Mouse (Mus musculus): ENCODE data around the gene Nek4. TPM values are rescaled to one million over a fixed set of nuclear protein-coding genes. Genes with fewer than 3 reads are reported as not detected.
A peak's percentile ranks its signal among the peaks of the same experiment; 100 is the strongest.

The Nek4 gene
- polyA plus RNA-seq, 1 experiment from 2014 or later = 19.6 TPM

DNA sequence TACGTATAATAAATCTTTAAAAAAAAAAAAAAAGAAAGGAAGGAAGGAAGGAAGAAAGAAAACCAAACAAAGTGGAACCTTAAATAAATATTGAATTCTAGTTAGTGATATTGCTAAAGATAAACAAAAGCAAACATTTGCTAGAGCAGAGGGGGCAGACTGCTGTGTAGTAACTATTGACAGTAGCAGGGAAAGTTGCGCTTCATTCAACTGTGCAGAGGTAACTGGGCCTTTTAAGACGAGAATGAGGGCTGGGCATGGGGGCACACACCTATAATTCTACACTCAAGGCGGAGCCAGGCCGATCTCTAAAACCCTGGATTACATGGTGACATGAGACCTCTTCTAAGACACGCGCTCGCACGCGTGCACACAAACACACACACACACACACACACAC lies 1.2 kb upstream of the Nek4 start:
- no peak overlapping the region for H3K4me3 ChIP-seq (replicated peaks; ENCODE audit: low read length)
- no peaks in the 10 kb centered on the region for H3K9me3 ChIP-seq (ENCODE audit: control insufficient read depth, low read length)
- H3K27me3 ChIP-seq (replicated peaks; ENCODE audit: control insufficient read depth, insufficient read depth, low read length) = no peaks in the 10 kb centered on the region
- H3K27ac ChIP-seq (ENCODE audit: low read length) = no peak overlapping the region
- no peak overlapping the region for H3K4me2 ChIP-seq (ENCODE audit: low read length)
- ATAC-seq = no peak
- H3K9ac ChIP-seq (replicated peaks; ENCODE audit: low read depth, low read length) = no peak overlapping the region
- WGBS = 96% methylated on average over 10 of the region's 10 CpGs
- H3K4me1 ChIP-seq (replicated peaks; ENCODE audit: control insufficient read depth, insufficient read depth, low read length) = peaks cover 10% of the 10 kb centered on the region
- no peaks in the 10 kb centered on the region for H3K36me3 ChIP-seq (ENCODE audit: control insufficient read depth, insufficient read depth)

DNA sequence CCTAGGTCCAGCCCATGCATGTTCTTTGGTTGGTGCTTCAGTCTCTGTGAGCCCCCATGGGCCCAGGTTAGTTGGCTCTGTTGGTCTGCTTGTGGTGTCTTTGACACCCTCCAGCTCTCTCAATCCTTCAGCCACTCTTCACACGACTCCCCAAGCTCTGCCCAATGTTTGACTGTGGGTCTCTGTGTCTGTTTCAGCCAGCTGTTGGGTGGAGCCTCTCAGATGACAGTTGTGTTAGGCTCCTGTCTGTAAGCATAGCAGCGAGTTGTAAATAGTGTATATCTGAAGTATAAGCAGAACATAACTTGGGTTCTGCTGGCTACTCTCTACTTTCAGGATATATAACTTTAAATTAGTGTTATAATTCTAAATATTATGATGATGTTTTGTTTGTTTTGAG lies 7.3 kb downstream of the Nek4 start:
- ATAC-seq = no peak
- H3K9ac ChIP-seq (replicated peaks; ENCODE audit: low read depth, low read length) = no peak overlapping the region
- no peak overlapping the region for H3K4me3 ChIP-seq (replicated peaks; ENCODE audit: low read length)
- no peak overlapping the region for H3K27ac ChIP-seq (ENCODE audit: low read length)
- no peaks in the 10 kb centered on the region for H3K9me3 ChIP-seq (ENCODE audit: control insufficient read depth, low read length)
- no peaks in the 10 kb centered on the region for H3K27me3 ChIP-seq (replicated peaks; ENCODE audit: control insufficient read depth, insufficient read depth, low read length)
- WGBS = 84% methylated on average over 2 of the region's 2 CpGs
- H3K36me3 ChIP-seq (ENCODE audit: control insufficient read depth, insufficient read depth) = peaks cover 2% of the 10 kb centered on the region; the same call in 1 of the 2 replicates
- no peak overlapping the region for H3K4me2 ChIP-seq (ENCODE audit: low read length)
- H3K4me1 ChIP-seq (replicated peaks; ENCODE audit: control insufficient read depth, insufficient read depth, low read length) = no peaks in the 10 kb centered on the region

DNA sequence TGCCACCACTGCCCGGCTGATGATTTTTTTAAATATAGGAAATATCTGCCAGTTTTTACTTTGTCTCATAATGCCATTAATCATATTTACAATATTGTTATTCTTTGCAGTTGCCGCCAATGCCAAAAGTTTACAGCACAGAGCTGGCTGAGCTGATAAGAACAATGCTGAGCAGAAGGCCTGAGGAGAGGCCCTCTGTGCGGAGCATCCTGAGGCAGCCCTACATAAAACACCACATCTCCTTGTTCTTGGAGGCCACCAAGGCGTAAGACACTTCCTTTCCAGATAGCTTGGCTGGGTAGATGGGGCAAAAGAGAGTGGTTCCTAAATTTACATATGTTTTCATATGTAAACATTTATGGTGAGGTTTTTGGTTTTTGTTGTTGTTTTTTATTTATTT lies 7.9 kb downstream of the Nek4 start:
- no peak overlapping the region for H3K9ac ChIP-seq (replicated peaks; ENCODE audit: low read depth, low read length)
- H3K36me3 ChIP-seq (ENCODE audit: control insufficient read depth, insufficient read depth) = peaks cover 2% of the 10 kb centered on the region; the same call in 1 of the 2 replicates
- WGBS = 94% methylated on average over 4 of the region's 4 CpGs
- no peaks in the 10 kb centered on the region for H3K9me3 ChIP-seq (ENCODE audit: control insufficient read depth, low read length)
- no peak overlapping the region for H3K27ac ChIP-seq (ENCODE audit: low read length)
- no peak overlapping the region for H3K4me2 ChIP-seq (ENCODE audit: low read length)
- ATAC-seq = no peak
- no peaks in the 10 kb centered on the region for H3K27me3 ChIP-seq (replicated peaks; ENCODE audit: control insufficient read depth, insufficient read depth, low read length)
- no peak overlapping the region for H3K4me3 ChIP-seq (replicated peaks; ENCODE audit: low read length)
- H3K4me1 ChIP-seq (replicated peaks; ENCODE audit: control insufficient read depth, insufficient read depth, low read length) = no peaks in the 10 kb centered on the region

DNA sequence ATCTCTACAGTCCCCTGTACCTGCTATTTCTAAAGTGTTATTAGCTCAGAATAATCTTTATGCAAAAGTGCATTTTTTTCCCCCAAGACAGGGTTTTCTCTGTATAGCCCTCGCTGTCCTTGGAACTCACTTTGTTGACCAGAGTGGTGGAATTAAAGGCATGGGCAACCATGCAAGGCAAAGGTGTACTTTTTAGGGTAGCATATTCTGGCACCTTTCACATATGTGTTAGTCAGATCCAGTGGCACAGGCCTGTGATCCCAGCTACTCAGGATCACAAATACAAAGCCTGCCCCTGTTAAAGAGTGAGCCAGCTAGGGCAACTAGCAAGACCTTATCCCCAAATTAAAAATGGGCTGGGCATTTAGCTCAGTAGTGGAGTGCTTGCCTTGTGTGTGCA lies 9.2 kb downstream of the Nek4 start:
- no peaks in the 10 kb centered on the region for H3K27me3 ChIP-seq (replicated peaks; ENCODE audit: control insufficient read depth, insufficient read depth, low read length)
- peaks cover 2% of the 10 kb centered on the region; the same call in 1 of the 2 replicates for H3K36me3 ChIP-seq (ENCODE audit: control insufficient read depth, insufficient read depth)
- 97% methylated on average over 1 of the region's 1 CpGs for WGBS
- no peak overlapping the region for H3K27ac ChIP-seq (ENCODE audit: low read length)
- no peak overlapping the region for H3K4me3 ChIP-seq (replicated peaks; ENCODE audit: low read length)
- ATAC-seq = no peak
- H3K4me2 ChIP-seq (ENCODE audit: low read length) = no peak overlapping the region
- no peaks in the 10 kb centered on the region for H3K9me3 ChIP-seq (ENCODE audit: control insufficient read depth, low read length)
- H3K4me1 ChIP-seq (replicated peaks; ENCODE audit: control insufficient read depth, insufficient read depth, low read length) = no peaks in the 10 kb centered on the region
- no peak overlapping the region for H3K9ac ChIP-seq (replicated peaks; ENCODE audit: low read depth, low read length)

DNA sequence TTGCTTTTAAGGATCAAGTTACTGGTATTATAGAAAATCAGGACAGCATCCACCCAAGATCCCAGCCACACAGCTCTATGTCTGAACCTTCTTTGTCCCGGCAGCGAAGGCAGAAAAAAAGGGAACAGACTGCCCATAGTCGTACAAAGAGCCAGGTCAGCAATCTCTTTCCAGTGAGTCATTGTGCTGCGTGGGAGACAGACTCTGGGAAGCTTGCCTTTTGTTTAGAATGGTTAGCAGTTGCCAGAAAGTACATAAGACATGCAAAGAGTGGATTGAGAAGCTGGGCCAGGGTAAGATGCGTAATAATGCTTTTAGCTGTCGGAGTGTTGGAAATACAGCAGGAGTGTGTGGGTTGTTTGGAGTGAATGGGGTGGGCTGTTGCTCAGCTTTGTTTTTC lies 23.0 kb downstream of the Nek4 start:
- Histone ChIP-seq H3K36me3 (ENCODE audit: control insufficient read depth, insufficient read depth) (peaks cover 9% of the 10 kb centered on the region; the same call in 1 of the 2 replicates), H3K4me1 (replicated peaks; ENCODE audit: control insufficient read depth, insufficient read depth, low read length) (no peaks in the 10 kb centered on the region), H3K4me3 (replicated peaks; ENCODE audit: low read length) (no peak overlapping the region), H3K4me2 (ENCODE audit: low read length) (no peak overlapping the region), H3K9ac (replicated peaks; ENCODE audit: low read depth, low read length) (no peak overlapping the region), H3K27ac (ENCODE audit: low read length) (peak overlapping the region; percentile 23; the same call in 1 of the 2 replicates), H3K9me3 (ENCODE audit: control insufficient read depth, low read length) (no peaks in the 10 kb centered on the region), H3K27me3 (replicated peaks; ENCODE audit: control insufficient read depth, insufficient read depth, low read length) (no peaks in the 10 kb centered on the region)
- 32% methylated on average over 6 of the region's 6 CpGs for WGBS
- ATAC-seq = no peak

DNA sequence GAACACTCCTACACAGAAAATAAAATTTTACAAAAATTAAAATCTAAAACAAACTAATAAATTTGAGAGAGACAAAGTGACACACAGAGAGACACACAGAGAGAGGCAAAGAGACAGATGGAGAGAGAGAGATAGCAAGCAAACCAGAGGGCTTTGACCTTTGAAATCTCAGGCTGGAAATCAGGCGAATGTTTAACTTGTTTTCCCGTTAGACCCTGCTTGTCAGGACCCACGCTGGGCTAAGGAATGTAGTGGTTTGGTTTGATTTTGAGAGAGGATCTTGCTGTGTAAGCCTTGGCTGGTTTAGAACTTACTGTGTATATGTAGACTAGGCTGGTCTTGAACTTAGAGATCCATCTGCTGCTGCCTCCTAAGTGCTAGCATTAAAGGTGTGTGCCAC lies 25.0 kb downstream of the Nek4 start:
- H3K27me3 ChIP-seq (replicated peaks; ENCODE audit: control insufficient read depth, insufficient read depth, low read length) = no peaks in the 10 kb centered on the region
- H3K27ac ChIP-seq (ENCODE audit: low read length) = no peak overlapping the region
- H3K9ac ChIP-seq (replicated peaks; ENCODE audit: low read depth, low read length) = no peak overlapping the region
- no peak for ATAC-seq
- H3K4me3 ChIP-seq (replicated peaks; ENCODE audit: low read length) = no peak overlapping the region
- H3K4me1 ChIP-seq (replicated peaks; ENCODE audit: control insufficient read depth, insufficient read depth, low read length) = no peaks in the 10 kb centered on the region
- WGBS = 90% methylated on average over 3 of the region's 3 CpGs
- H3K9me3 ChIP-seq (ENCODE audit: control insufficient read depth, low read length) = no peaks in the 10 kb centered on the region
- H3K36me3 ChIP-seq (ENCODE audit: control insufficient read depth, insufficient read depth) = peaks cover 5% of the 10 kb centered on the region; the same call in 1 of the 2 replicates
- H3K4me2 ChIP-seq (ENCODE audit: low read length) = no peak overlapping the region

DNA sequence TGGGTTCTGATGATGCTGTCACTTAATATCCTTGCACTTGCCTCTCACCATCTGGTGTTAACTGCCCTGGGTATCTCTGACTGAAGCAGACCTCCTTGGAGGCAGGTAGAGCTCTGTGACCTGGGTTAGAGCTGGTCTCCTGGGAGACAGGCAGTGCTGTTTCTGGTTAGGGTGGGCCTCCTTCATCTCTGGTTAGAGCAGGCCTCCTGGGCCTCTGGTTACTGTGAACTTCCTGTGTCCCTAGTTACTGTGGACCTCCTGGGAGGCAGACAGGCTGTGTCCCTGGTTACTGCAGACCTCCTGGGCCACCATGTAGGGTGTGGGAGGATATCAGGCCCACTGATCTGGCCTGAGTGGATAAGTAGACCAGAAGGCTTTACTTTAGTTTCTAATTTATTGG lies 45.2 kb downstream of the Nek4 start:
- Histone ChIP-seq H3K27me3 (replicated peaks; ENCODE audit: control insufficient read depth, insufficient read depth, low read length) (no peaks in the 10 kb centered on the region), H3K4me3 (replicated peaks; ENCODE audit: low read length) (no peak overlapping the region), H3K9ac (replicated peaks; ENCODE audit: low read depth, low read length) (no peak overlapping the region), H3K9me3 (ENCODE audit: control insufficient read depth, low read length) (no peaks in the 10 kb centered on the region), H3K27ac (ENCODE audit: low read length) (no peak overlapping the region), H3K36me3 (ENCODE audit: control insufficient read depth, insufficient read depth) (no peaks in the 10 kb centered on the region), H3K4me1 (replicated peaks; ENCODE audit: control insufficient read depth, insufficient read depth, low read length) (peaks cover 8% of the 10 kb centered on the region), H3K4me2 (ENCODE audit: low read length) (no peak overlapping the region)
- no peak for ATAC-seq

DNA sequence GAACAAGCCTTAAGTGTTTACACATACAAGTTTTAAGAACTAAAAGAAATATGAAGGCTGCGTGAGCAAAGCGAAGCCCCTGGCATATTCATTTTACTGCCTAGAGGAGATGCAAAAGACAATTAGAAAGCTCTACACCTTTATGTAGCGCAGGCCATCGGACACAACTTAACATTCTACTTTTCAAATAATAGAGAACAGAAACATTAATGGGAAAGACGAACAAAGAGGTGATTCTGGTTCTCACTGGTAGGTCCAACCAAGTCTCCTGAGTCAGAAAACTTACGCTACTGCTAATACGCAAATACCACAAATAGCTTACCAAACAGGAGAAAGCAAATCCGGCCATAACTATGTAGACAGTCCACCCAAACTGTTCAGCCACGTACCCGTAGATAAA lies 49.2 kb downstream of the Nek4 start:
- Histone ChIP-seq H3K4me2 (ENCODE audit: low read length) (peak overlapping the region; percentile 66), H3K9ac (replicated peaks; ENCODE audit: low read depth, low read length) (peak overlapping the region; percentile 96; the same call in 1 of the 2 replicates), H3K27ac (ENCODE audit: low read length) (no peak overlapping the region), H3K27me3 (replicated peaks; ENCODE audit: control insufficient read depth, insufficient read depth, low read length) (no peaks in the 10 kb centered on the region), H3K9me3 (ENCODE audit: control insufficient read depth, low read length) (no peaks in the 10 kb centered on the region), H3K4me1 (replicated peaks; ENCODE audit: control insufficient read depth, insufficient read depth, low read length) (peaks cover 15% of the 10 kb centered on the region), H3K36me3 (ENCODE audit: control insufficient read depth, insufficient read depth) (no peaks in the 10 kb centered on the region), H3K4me3 (replicated peaks; ENCODE audit: low read length) (peak overlapping the region; percentile 99)
- no peak for ATAC-seq
- 62% methylated on average over 10 of the region's 10 CpGs for WGBS

DNA sequence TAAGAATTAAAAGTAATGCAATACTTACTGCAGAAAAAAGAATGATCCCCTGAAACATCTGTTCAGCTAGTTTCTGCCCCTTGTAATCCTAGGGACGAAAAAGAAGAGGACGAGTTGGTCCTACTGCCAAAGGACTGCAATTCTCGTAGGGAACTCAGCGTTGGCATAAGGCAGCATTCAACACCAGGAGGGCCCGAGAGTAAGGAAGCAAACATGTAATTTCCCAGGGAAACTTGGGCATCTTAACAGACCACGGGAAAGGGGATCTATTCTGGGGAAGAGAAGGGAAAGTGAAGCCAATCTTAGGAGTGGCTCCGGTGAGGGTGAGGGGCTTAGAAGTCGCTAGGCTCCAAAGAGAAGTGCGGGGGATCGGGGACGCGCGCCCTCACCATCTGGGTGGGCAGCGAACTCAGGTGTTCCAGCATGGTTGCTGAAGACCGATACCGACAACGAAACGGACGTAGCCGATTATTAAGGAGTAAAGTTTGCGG lies 49.7 kb downstream of the Nek4 start:
- Histone ChIP-seq H3K9me3 (ENCODE audit: control insufficient read depth, low read length) (no peaks in the 10 kb centered on the region), H3K9ac (replicated peaks; ENCODE audit: low read depth, low read length) (peak overlapping the region; percentile 96), H3K4me2 (ENCODE audit: low read length) (peak overlapping the region; percentile 66), H3K4me3 (replicated peaks; ENCODE audit: low read length) (peak overlapping the region; percentile 99), H3K27ac (ENCODE audit: low read length) (peak overlapping the region; percentile 90; the same call in 1 of the 2 replicates), H3K36me3 (ENCODE audit: control insufficient read depth, insufficient read depth) (no peaks in the 10 kb centered on the region), H3K4me1 (replicated peaks; ENCODE audit: control insufficient read depth, insufficient read depth, low read length) (peaks cover 15% of the 10 kb centered on the region), H3K27me3 (replicated peaks; ENCODE audit: control insufficient read depth, insufficient read depth, low read length) (no peaks in the 10 kb centered on the region)
- ATAC-seq = peak; percentile 24
- WGBS = under 1% methylated on average over 21 of the region's 21 CpGs

Data from forebrain, embryonic 16.5 days (tissue).